Mouse (Mus musculus) T-cell, adult 66 days (primary cell): ENCODE data around the gene Spert. TPM values are rescaled to one million over a fixed set of nuclear protein-coding genes. Genes with fewer than 3 reads are reported as not detected.

ENCODE experiments used
- total RNA-seq, 2 experiments: library from RNA; stranded (reverse); gene quantifications; 3 replicates in 1 of 2; 4 replicates in 1 of 2; pipeline ENCODE4 v1.2.4; 2023

The Spert gene
- not detected for total RNA-seq

GRCm38 (mm10) chr14:75592978-75593377 is at the start of gene Spert:
Spert (minus strand) TSS chr14:75593116.

GRCm38 (mm10) chr14:75642080-75642479 is 49.2 kb upstream of the Spert start, which contains the start of gene Erich6b:
Erich6b (plus strand) TSS chr14:75642259.

Other genes with a start within 250 kb of the Spert start
- gene Siah3, start 137.1 kb downstream of the Spert start, total RNA-seq: under 1 TPM; 0.82 to 0.98 TPM
- not detected for gene Erich6b, start 49.1 kb upstream of the Spert start, total RNA-seq
- gene Cog3, start 161.4 kb upstream of the Spert start, total RNA-seq: 10 to 100 TPM; 37.6 to 37.8 TPM
- gene Slc25a30, start 193.9 kb upstream of the Spert start, total RNA-seq: 10 to 100 TPM; 54.8 to 58.9 TPM